Mouse (Mus musculus) c-Kit-positive CD71-positive TER-119-negative erythroid progenitor cells, embryonic 14.5 days (primary cell): ENCODE data around the gene Fpr1.
"Not testable (repeated sequence)": the region's sequence is repeated elsewhere in the genome, so short reads cannot be mapped to it uniquely, and the experiment has no call there.

ENCODE experiments used
- DNase-seq: peaks from one replicate; pipeline ENCODE4 v3.0.0-alpha.2; 2013; ENCODE audit warnings: low read depth

Fpr1 gene

DNA sequence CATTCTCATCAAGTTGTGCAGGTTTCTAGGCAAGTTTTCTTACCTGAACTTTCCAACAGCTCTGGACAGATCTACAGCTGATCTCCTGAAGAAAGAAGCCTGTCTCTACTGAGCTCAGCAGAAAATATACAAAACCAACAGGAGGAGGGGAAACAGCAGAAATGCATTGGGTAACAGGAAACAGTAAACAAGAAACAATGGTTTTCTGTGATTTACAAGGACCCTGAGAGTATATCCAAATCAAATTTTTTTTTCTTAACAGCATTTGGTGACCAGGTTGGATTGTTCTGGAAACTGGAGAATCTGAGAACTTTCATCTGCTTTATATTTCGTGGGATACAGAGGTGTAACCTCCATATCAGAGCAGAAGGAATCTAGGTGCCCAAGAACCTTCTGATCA lies at the start of gene Fpr1:
TSS of gene Fpr1 (minus strand) at position 101 of the 400 bp plus-strand sequence.
- DNase-seq: no peak

DNA sequence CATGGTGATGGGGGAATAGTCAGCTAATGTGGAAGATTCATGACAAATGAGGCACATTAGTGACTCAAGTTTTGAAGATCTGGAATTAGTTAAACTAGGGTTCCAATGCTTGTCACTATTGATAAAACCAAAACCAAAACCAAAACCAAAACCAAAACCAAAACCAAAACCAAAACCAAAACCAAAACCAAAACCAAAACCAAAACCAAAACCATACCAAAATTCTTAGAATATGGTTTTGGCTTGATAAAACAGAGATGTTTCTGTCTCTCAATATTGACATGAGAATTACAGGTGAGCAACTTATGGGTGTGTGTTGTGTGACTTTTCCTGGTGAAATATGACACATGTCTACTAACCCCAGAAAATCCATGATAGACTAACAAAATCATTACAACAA lies 34.0 kb upstream of the Fpr1 start:
- DNase-seq: no peak

DNA sequence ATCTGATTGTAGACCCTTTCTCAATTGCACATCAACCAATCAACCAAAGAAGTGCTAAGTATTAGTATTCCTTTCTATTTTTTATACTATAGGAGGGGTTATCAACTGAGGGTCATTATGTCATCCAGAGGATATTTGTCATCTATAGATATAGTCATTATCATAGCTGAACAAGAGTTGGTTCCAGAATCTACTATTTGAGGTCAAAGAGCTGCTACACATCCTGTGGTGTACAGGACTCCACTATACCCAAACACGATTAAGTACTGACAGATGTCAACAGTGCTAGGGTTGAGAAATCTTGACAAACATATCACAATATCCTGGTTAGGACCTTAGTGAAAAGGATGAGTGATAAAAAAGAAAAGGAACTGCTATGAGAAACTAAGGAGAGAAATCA lies 33.6 kb upstream of the Fpr1 start:
- DNase-seq: no peak

DNA sequence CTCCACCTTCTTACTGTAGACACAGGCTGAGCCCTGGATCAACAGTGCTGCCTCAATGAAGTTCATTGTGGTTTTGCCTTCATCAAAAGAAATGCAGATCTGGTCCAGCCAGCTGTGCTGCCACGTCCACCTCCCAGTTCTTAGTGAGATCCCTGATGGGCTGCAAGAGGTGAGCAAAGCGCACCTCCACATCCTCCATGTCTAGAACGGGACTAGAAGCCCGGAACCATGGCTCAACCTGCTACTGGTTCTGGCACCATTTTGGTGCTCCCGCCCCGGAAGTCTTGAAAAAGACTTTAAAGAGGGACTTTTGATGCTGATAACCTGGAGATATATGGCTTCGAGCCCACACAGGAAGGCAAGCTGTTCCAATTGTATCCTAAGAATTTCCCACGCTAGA lies 28.9 kb upstream of the Fpr1 start:
- not testable (repeated sequence) for DNase-seq

DNA sequence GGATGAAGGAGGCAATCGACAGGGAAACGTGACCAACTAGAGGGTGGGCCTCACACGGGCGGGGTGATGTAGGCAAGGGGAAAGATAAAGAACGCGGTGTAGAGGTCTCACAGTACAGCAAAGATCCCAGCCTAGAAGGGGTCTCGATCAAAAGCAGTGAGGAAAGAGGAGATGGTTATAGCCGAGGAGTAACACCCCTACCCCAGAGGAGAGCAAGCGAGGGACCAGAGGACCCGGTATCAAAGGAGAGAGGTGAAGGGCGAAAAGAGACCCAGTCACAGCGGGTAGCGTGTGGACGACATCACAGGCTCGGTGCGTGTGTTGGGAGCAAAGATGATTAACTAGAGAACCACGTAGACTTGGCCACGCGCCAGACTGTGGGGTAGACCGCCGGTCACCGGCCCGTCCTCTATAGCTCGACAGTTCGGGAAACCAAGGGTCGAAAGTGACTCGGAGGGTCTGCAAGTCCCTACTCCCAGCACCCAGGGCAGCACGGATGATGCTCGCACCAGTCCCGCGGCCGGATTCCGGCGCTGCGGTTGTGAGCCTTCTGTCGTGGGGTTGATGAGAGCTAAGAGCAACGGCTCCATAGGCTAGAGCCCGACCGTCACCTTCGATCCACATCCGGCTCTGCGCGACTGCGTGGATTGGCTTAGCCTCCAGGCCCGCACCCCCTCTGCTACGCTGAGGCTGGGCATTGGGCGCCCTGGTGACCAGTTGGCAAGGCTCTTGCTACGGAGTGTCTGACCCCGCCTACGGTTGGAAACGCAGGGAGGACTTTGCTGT lies 26.1 kb upstream of the Fpr1 start:
- no peak for DNase-seq

DNA sequence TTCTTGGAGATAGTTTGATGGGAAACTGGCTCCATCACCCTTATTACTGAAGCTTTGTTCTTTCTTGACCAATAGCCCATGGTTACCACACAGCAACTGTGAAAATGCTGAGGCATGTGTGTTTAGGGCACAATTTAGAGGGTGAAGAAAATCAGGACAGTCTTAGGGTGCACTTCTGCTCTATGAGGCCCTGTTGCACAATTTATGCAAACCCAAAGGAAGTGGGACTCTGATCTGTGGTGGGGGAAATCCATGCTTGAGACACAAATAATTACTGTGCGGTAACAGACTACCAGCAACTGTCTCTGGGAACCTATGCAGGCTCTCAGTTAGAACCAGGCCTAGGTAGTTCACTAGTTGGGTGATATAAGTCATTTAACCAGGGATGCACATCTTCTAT lies 17.0 kb upstream of the Fpr1 start:
- DNase-seq: no peak

DNA sequence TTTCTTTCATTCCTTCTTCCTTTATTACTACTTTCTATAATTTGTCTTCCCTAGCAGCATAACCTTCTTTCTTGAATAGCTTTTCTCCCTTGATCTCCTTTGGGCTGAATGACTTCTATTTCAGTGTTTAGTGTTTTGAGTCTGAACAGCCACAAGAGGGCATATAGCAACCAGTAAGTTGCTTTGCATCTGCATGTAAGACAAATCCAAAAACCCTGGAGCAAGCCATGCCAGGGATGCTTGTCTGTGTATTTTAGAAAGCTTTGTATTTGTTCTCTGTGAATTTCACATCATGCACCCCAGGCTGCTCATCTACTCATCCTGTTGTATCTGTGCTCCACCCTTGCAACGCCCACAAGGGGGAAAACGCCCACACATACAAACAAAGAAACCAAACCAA lies 15.5 kb upstream of the Fpr1 start:
- no peak for DNase-seq

DNA sequence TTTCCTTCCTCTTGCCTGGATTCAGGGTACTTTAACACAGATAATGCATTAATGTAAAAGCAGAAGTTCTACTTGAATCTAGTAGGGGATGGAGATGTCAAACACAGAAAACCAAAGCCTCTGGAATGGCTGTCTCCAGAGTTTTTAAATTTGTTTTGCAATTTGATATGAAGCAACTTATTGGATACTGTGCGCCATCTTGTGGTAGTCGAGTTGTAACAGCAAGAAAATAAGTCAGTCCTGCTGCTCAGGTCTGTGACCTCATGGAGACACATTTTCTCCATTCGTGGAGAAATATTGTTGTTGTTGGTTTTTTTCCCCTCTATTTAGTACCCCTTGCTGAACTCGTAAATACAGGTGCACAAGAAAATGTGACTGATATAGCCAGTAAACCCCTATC lies 12.3 kb upstream of the Fpr1 start:
- peak; percentile 33 for DNase-seq

DNA sequence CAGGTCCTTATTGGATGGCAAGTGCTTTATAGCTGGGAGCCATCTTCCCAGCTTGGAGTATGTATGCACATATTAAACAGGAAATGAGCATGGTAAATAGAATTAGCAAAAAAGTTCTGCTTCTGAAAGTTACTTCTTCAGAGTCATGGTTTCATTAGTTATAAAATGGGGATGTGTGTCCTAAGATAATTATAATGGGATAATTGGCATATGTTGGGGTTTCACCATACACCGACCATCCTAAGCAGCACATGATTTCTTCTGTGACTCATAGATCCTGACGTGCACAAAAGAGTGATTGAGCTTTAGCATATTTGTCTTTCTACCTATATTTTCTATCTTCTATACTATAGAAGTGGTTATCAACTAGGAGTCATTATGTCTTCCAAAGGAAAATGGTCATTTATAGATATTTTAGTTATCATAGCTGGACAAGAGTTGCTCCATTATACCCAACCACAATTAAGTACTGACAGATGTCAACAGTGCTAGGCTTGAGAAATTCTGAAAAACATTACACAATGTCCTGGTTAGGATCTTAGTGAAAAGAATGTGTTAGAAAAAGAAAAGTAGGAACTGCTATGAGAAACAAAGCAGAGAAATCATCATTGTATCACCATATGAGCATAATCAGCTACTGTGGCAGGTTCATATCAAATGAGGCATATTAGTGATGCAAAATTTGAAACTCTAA lies 6.1 kb upstream of the Fpr1 start:
- no peak for DNase-seq

DNA sequence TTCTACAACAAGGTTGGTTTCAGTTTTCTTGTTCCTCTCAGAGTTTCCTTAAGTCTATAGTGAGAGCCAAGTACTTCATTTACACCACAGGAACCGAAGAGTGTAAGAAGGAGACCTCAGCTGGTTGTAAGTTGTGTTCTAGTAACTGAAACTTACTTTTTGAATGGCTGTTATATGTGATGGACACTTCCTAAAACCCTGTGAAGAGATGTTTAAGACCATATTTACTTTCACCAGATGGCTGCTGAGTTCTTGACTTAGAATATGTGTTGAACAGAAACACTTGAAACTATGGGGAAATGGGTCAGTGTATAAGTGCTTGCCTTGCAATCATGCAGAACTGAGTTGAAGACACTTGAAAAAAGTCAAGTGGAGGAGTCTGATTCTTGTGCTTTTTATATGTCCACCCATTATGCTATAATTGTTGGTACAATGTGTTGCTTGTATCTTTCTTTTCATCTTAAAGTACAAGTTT lies 4.1 kb upstream of the Fpr1 start, which contains the start of the genes Fpr2 and Fpr3:
TSS of gene Fpr2 (plus strand) at position 51 of the 475 bp plus-strand sequence.
TSS of gene Fpr3 (plus strand) at position 79 of the 475 bp plus-strand sequence.
- DNase-seq: no peak

DNA sequence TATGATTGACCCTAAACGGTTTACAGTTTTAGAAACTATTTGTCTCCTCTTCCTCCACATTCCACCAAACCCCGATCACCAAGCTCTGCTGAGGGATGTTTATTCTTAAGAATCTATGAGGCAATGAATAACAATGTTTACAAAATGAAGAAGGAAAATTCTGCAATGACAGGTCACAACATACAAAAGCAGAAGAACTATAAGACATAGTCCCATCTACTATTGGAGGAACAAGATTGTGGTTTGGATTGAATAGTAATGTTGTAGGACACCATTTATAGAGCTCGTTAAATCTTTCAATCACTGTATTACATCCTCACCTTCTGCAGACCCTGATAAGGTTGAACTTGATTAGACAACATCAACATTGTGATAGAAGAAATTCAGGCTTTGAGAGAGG lies 1.1 kb downstream of the Fpr1 start:
- DNase-seq: no peak

DNA sequence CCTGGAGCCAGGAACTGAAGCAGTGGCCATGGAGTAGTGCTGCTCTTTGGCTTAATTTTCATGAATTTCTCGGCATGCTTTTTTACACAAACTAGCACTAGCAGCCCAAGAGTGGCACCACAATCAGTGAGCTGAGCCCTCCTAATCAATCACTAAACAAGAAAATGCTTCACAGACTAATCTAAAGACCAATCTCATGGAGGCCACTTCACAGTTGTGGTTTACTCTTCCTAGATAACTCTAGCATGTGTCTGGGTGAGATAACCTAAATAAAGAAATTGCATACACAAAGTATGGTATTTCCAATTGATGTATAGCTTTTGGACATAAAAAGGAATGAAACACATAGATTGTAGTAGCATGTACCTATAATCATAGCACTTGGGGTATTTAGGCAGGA lies 4.4 kb downstream of the Fpr1 start:
- no peak for DNase-seq

DNA sequence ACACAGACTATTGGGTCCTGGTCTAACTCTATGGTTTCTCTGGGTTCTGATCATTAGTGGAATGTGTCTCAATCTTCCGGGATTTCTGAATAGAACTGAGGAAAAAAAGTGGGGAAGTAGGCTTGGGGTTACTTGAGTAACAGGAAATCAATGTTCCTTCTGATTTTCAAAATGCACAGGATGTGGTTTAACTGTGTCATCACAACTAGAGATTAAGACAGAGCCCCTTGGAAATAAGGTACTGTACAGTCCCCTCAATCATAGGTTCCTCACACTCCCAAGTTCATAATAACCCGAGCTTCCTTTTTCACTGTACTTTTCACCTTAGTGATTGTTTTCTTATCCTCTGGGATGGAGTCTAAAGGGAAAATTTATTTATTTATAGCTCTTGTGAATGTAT lies 12.0 kb downstream of the Fpr1 start:
- DNase-seq: no peak

DNA sequence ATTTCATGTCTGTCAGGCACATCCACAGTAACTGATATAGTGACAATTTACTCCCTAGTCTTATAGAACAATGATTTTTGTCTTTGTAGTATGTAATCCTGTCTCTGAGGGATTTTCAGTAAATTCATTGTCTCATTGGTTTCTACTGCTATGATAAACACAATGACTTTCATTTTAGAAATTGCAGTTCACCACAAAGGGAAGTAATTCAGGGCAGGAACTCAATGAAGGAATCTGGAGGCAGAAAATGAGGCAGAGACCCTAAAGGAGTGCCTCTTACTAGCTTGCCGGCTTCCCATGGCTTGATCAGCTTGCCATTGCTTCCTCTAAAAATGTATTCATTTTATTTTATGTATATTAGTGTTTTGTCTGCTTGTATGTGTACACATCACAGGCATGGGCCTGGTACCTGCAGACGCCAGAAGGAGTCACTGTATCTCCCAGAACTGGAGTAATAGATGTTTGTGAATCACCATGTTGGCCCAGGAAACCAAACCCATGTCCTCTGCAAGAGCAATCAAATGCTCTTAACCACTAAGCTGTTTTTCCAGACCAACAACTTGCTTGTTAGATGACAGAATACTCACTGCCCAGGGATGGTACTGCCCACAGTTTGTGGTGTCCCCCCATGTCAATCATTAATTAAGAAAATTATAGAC lies 12.7 kb downstream of the Fpr1 start:
- DNase-seq: no peak

DNA sequence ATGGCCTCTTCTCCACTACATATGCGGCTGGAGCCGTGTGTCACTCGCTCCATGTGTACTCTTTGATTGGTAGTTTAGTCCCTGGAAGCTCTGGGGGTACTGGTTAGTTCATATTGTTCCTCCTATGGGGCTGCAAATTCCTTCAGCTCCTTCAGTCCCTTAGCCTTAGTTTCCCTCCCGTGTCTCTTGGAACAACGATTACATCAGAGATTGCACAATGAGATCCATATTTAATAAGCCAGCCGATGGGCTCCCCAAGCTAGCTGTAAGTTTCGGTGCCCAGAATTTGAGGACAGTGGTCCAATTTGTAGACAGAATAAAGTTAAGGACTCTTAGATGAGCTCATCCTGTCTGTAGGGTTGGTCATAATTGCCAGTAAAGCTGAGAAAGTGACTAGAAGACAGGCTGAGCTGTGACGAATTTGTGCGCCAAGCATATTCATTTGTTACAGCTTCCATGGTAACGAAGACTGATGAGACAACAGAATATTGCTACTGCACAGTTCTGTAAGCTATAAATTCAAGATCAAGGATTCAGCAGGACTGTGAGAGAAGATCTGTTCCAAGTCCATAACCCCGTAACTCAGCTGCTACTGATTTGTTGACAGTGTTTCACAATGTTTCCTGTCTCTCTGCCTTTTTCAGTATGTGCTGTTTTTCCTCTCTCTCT lies 16.8 kb downstream of the Fpr1 start:
- DNase-seq: no peak

DNA sequence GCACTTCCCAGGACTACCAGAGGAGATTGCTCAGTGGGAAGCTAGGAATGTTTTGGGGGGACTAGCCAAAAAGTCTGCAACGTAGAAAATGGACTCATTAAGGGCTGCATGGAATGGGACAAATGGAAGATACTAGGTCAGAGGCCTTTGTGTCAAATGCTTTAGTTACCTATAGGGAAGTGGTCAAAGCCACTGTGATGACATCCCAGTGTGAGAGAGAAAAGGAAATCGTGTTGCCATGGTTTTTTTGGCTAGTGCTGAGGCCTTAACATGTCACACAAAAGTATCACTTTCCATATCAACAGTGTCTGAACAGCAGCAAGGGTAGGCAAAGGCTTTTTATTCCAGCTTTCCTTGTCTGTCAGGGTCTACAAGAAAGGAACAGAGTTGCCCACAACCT lies 18.6 kb downstream of the Fpr1 start:
- no peak for DNase-seq

DNA sequence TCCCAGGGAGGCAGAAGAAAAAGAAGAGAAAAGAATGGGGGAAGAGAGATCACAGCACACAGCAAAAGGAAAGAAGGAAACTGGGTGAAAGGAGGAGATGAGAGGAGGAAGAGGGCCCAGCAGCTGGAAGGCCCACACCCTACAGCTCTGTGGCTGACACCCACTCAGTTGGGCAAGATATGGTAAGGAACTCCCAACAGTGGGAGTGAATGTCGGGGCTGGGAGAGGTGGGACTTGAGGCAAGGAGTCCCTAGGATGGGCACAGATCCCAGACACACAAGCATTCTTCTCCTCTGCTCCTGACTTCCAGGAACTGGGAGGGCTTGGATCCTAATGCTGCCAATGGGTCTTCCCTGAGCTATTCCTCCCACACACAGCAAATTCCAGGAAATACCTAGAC lies 21.4 kb downstream of the Fpr1 start:
- no peak for DNase-seq

DNA sequence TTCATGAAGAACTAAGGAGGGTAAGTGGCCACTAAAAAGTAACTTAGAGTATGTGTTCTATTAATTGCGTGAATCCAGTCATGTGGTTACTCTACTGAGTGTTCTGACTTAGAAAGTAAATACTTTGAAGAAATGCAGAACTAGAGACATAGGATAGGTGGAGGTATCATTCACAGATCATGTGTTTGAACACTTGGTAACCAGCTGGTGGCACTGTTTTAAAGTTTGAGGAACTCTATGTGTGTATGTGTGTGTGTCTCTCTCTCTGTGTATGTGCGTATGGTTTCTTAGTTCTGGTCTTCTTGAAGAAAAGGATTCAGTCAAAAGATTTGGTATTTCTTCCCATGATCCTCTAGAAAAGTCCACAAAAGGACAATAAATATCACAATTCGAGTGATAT lies 23.6 kb downstream of the Fpr1 start:
- DNase-seq: no peak

DNA sequence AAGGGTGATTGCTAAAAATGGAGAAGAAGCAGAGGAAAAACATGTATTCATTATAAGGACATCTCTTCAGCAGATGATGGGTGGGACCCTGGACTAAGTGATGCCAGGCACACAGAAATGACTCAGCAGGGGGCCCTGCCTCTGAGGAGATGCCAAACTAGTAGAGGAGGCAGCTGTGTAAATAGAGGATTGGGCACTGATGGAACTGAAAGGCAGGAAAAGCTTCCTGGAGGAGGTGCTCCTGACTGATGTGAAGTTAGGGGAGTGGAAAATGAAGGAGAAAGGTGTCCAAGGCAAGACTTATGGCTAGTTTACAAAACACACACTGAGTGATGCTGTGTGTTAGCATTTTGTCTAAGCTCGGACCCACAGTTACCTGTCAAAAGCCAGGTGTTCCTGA lies 26.3 kb downstream of the Fpr1 start:
- no peak for DNase-seq

DNA sequence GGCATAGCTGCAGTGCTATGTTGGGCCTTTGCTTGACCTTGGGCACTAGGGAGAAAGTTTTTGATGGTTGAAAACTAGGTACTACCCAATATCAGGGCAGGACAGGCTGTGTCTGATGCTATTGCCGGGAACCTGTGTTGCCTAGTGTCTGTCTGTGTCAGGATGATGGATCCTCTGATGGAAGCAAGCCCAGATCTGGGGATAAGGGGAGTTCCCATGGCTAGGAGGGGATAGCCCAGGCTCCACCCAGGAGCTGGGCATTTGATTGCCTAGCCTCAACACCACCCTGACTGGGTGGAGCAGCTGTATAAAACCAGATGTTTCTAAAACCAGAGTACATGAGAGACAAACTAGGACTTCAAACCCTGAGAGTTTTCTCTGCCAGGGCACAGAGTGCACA lies 27.1 kb downstream of the Fpr1 start:
- DNase-seq: no peak

DNA sequence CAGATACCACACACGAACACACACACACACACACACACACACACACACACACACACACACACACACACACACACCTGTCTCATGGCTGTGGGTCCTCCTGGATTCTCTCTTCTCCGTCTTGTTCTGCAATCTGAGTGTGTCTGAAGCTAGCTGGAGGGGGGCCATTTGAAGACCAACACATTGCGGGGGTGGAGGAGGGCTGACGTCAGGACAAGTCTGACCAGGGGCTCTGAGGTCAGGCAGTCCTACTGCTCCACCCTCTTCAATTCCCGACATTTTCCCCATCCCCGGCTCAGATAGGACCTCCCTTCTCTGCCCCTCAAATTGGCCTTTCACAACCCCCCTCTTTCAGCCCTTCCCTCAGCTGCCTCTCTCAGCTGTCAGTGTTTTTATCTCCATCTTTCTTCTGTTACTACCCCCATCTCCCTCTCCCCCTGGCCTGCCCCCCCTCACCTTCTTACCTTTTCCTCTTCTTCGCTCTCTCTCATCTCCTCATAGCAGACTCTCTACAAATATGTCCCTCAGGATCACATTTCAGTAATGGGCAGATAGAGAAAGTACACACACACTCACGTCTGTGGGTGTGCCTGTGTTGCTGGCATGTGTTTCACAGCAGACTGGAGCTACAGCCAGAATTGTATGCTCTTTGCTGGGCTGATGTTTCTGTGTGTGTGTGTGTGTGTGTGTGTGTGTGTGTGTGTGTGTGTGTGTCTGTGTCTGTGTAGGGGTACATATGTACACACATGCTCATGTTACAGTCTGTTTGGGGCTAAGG lies 28.5 kb downstream of the Fpr1 start, which contains the start of gene Has1:
TSS of gene Has1 (minus strand) at position 142 of the 775 bp plus-strand sequence.
- DNase-seq: no peak
